Mouse (Mus musculus) MEL (cell line): ENCODE measurements around the gene Soga1.

Experiments used
- E2F4 ChIP-seq: IDR thresholded peaks from 2 replicates; pipeline ENCODE4 v1.6.1; 2011; ENCODE audit warnings: low read depth, low read length, improper control_type of control experiment, borderline replicate concordance
- EP300 ChIP-seq, 2 experiments: IDR thresholded peaks; 2 replicates each; pipeline ENCODE4 v1.6.1; 2011; ENCODE audit warnings: improper control_type of control experiment in 2 of 2, low read length in 2 of 2, low read depth in 1 of 2, mild to moderate bottlenecking in 1 of 2
- GATA1 ChIP-seq: IDR thresholded peaks from 2 replicates; pipeline ENCODE4 v1.6.1; 2011; ENCODE audit warnings: low read depth, low read length, improper control_type of control experiment
- TAL1 ChIP-seq: IDR thresholded peaks from 2 replicates; pipeline ENCODE4 v1.6.1; 2012; ENCODE audit warnings: mild to moderate bottlenecking, inconsistent platforms, low read length, moderate library complexity, mixed read lengths
- ZC3H11A ChIP-seq: IDR thresholded peaks from 2 replicates; pipeline ENCODE4 v1.6.1; 2012; ENCODE audit warnings: low read depth, mild to moderate bottlenecking, inconsistent platforms, low read length, improper control_type of control experiment

- TF ChIP-seq TAL1 (no peak), GATA1 (no peak), E2F4 (no peak), ZC3H11A (no peak), EP300 (IDR thresholded peaks at IDR 0.05; ENCODE audit: low read depth in 1 of 2, low read length in 2 of 2) (no peak)
Observed at GRCm38 (mm10) chr2:157054816-157055215, 24.2 kb downstream of the Soga1 start.
